Mouse (Mus musculus) MEL (cell line): ENCODE results near the gene Pola1. TPM values are rescaled to one million over a fixed set of nuclear protein-coding genes. Genes with fewer than 3 reads are reported as not detected.

Source experiments
- DNase-seq: peaks from one replicate; pipeline ENCODE4 v3.0.0; 2011; ENCODE audit warnings: low read depth, low spot score
- H3K27ac ChIP-seq: 2 replicates; pipeline ENCODE4 v1.5.1; 2012; ENCODE audit warnings: low read depth, mild to moderate bottlenecking, control low read depth, low read length, moderate library complexity; ENCODE audit not compliant: control insufficient read depth
- H3K27me3 ChIP-seq, 2 experiments: fragments of 150-350 bp in 1 of 2; sonication (generic) in 1 of 2; 2 replicates each; pipeline ENCODE4 v1.6.1; 2012; ENCODE audit warnings: low read length in 2 of 2, mild to moderate bottlenecking in 2 of 2, improper control_type of control experiment in 1 of 2, moderate library complexity in 1 of 2; ENCODE audit not compliant: insufficient read depth in 2 of 2, control insufficient read depth in 1 of 2
- H3K36me3 ChIP-seq, 2 experiments: 2 replicates each; pipeline ENCODE4 v1.6.1; 2012 to 2014; ENCODE audit warnings: low read length in 2 of 2, improper control_type of control experiment in 1 of 2, inconsistent platforms in 1 of 2, mild to moderate bottlenecking in 1 of 2; ENCODE audit not compliant: insufficient read depth in 2 of 2, control insufficient read depth in 1 of 2
- H3K4me1 ChIP-seq, 2 experiments: fragments of 150-350 bp in 1 of 2; sonication (generic) in 1 of 2; 2 replicates each; pipeline ENCODE4 v1.6.1; 2012; ENCODE audit warnings: low read length in 2 of 2, improper control_type of control experiment in 1 of 2, mild to moderate bottlenecking in 1 of 2; ENCODE audit not compliant: insufficient read depth in 2 of 2, control insufficient read depth in 1 of 2
- H3K4me3 ChIP-seq, 2 experiments: fragments of 150-350 bp in 1 of 2; sonication (generic) in 1 of 2; 2 replicates each; pipeline ENCODE4 v1.5.1; 2012; ENCODE audit warnings: low read depth in 2 of 2, low read length in 2 of 2, mild to moderate bottlenecking in 2 of 2, moderate library complexity in 2 of 2, control low read depth in 1 of 2, improper control_type of control experiment in 1 of 2; ENCODE audit not compliant: control insufficient read depth in 1 of 2, insufficient read depth in 1 of 2
- H3K79me2 ChIP-seq: 2 replicates; pipeline ENCODE4 v1.6.1; 2012; ENCODE audit warnings: mild to moderate bottlenecking, low read length, moderate library complexity; ENCODE audit not compliant: control insufficient read depth, poor library complexity, insufficient read depth
- H3K9ac ChIP-seq: 2 replicates; pipeline ENCODE4 v1.6.1; 2012; ENCODE audit warnings: low read depth, mild to moderate bottlenecking, control low read depth, low read length, moderate library complexity; ENCODE audit not compliant: control insufficient read depth, poor library complexity, severe bottlenecking
- H3K9me3 ChIP-seq: fragments of 150-350 bp; sonication (generic); replicated peaks from 2 replicates; pipeline ENCODE4 v1.6.1; 2012; ENCODE audit warnings: mild to moderate bottlenecking, low read length, improper control_type of control experiment, moderate library complexity; ENCODE audit not compliant: insufficient read depth
- BHLHE40 ChIP-seq: IDR thresholded peaks from 2 replicates; pipeline ENCODE4 v1.6.1; 2012; ENCODE audit warnings: low read depth, mild to moderate bottlenecking, inconsistent platforms, low read length, improper control_type of control experiment, borderline replicate concordance
- CHD2 ChIP-seq: IDR thresholded peaks from 2 replicates; pipeline ENCODE4 v1.6.1; 2011; ENCODE audit warnings: low read length, improper control_type of control experiment
- CTCF ChIP-seq, 3 experiments: IDR thresholded peaks in 2 of 3; conservative IDR thresholded peaks in 1 of 3; 2 replicates each; pipeline ENCODE4 v1.5.1; 2011 to 2012; ENCODE audit warnings: low read length in 3 of 3, low read depth in 2 of 3, mild to moderate bottlenecking in 2 of 3, improper control_type of control experiment in 1 of 3, inconsistent platforms in 1 of 3, mixed read lengths in 1 of 3, moderate library complexity in 1 of 3; ENCODE audit not compliant: control insufficient read depth in 1 of 3, insufficient read depth in 1 of 3, poor library complexity in 1 of 3, severe bottlenecking in 1 of 3
- EP300 ChIP-seq, 2 experiments: IDR thresholded peaks; 2 replicates each; pipeline ENCODE4 v1.6.1; 2011; ENCODE audit warnings: improper control_type of control experiment in 2 of 2, low read length in 2 of 2, low read depth in 1 of 2, mild to moderate bottlenecking in 1 of 2
- ETS1 ChIP-seq: IDR thresholded peaks from 2 replicates; pipeline ENCODE4 v1.6.1; 2012; ENCODE audit warnings: low read depth, mild to moderate bottlenecking, inconsistent platforms, low read length, improper control_type of control experiment, moderate library complexity
- GABPA ChIP-seq: IDR thresholded peaks from 2 replicates; pipeline ENCODE4 v1.6.1; 2012; ENCODE audit warnings: low read depth, mild to moderate bottlenecking, inconsistent platforms, low read length, improper control_type of control experiment, moderate library complexity
- JUND ChIP-seq: IDR thresholded peaks from 2 replicates; pipeline ENCODE4 v1.6.1; 2011; ENCODE audit warnings: low read depth, mild to moderate bottlenecking, improper control_type of control experiment, low read length
- KAT2A ChIP-seq: conservative IDR thresholded peaks from 2 replicates; pipeline ENCODE4 v1.6.1; 2012; ENCODE audit warnings: low read depth, low read length, improper control_type of control experiment, inconsistent platforms
- MAFK ChIP-seq: IDR thresholded peaks from 2 replicates; pipeline ENCODE4 v1.6.1; 2011; ENCODE audit warnings: low read depth, mild to moderate bottlenecking, low read length, improper control_type of control experiment, borderline replicate concordance
- MAX ChIP-seq: IDR thresholded peaks from 2 replicates; pipeline ENCODE4 v1.6.1; 2011; ENCODE audit warnings: low read length, improper control_type of control experiment
- MAZ ChIP-seq: IDR thresholded peaks from 2 replicates; pipeline ENCODE4 v1.6.1; 2012; ENCODE audit warnings: low read depth, mild to moderate bottlenecking, inconsistent platforms, low read length, improper control_type of control experiment
- MEF2A ChIP-seq: IDR thresholded peaks from 2 replicates; pipeline ENCODE4 v1.6.1; 2014; ENCODE audit warnings: low read depth, mild to moderate bottlenecking, inconsistent platforms, low read length, improper control_type of control experiment; ENCODE audit not compliant: poor library complexity, insufficient replicate concordance, severe bottlenecking; ENCODE audit errors: extremely low read depth
- MXI1 ChIP-seq: IDR thresholded peaks from 2 replicates; pipeline ENCODE4 v1.6.1; 2011; ENCODE audit warnings: mild to moderate bottlenecking, low read depth, low read length, improper control_type of control experiment
- MYB ChIP-seq: IDR thresholded peaks from 2 replicates; pipeline ENCODE4 v1.6.1; 2011; ENCODE audit warnings: mild to moderate bottlenecking, low read depth, low read length, improper control_type of control experiment
- MYC ChIP-seq: IDR thresholded peaks from 2 replicates; pipeline ENCODE4 v1.6.1; 2011; ENCODE audit warnings: low read depth, mild to moderate bottlenecking, low read length, improper control_type of control experiment, moderate library complexity
- POLR2AphosphoS2 ChIP-seq: IDR thresholded peaks from 2 replicates; pipeline ENCODE4 v1.6.1; 2011; ENCODE audit warnings: low read length, improper control_type of control experiment
- POLR2AphosphoS5 ChIP-seq: IDR thresholded peaks from 2 replicates; pipeline ENCODE4 v1.6.1; 2012; ENCODE audit warnings: low read depth, borderline replicate concordance, mild to moderate bottlenecking, inconsistent platforms, low read length, moderate library complexity, mixed read lengths
- RAD21 ChIP-seq: IDR thresholded peaks from 2 replicates; pipeline ENCODE4 v1.6.1; 2011; ENCODE audit warnings: mild to moderate bottlenecking, low read depth, low read length, improper control_type of control experiment
- SIN3A ChIP-seq: IDR thresholded peaks from 2 replicates; pipeline ENCODE4 v1.6.1; 2012; ENCODE audit warnings: low read length, improper control_type of control experiment, inconsistent platforms
- SMC3 ChIP-seq: IDR thresholded peaks from 2 replicates; pipeline ENCODE4 v1.6.1; 2011; ENCODE audit warnings: low read depth, low read length, improper control_type of control experiment
- TBP ChIP-seq: IDR thresholded peaks from 2 replicates; pipeline ENCODE4 v1.8.0; 2011; ENCODE audit warnings: low read depth, low read length, improper control_type of control experiment
- TCF12 ChIP-seq: IDR thresholded peaks from 2 replicates; pipeline ENCODE4 v1.6.1; 2014; ENCODE audit warnings: low read depth, mild to moderate bottlenecking, inconsistent platforms, low read length, improper control_type of control experiment, moderate library complexity
- UBTF ChIP-seq: IDR thresholded peaks from 2 replicates; pipeline ENCODE4 v1.6.1; 2012; ENCODE audit warnings: low read depth, mild to moderate bottlenecking, inconsistent platforms, low read length, improper control_type of control experiment, moderate library complexity, borderline replicate concordance; ENCODE audit not compliant: insufficient read depth
- USF2 ChIP-seq, 2 experiments: IDR thresholded peaks; 2 replicates each; pipeline ENCODE4 v1.6.1; 2011 to 2012; ENCODE audit warnings: improper control_type of control experiment in 2 of 2, low read length in 2 of 2, borderline replicate concordance in 1 of 2, inconsistent platforms in 1 of 2, low read depth in 1 of 2, mild to moderate bottlenecking in 1 of 2; ENCODE audit not compliant: insufficient read depth in 1 of 2
- ZMIZ1 ChIP-seq: IDR thresholded peaks from 2 replicates; pipeline ENCODE4 v1.6.1; 2012; ENCODE audit warnings: low read depth, mild to moderate bottlenecking, inconsistent platforms, low read length, improper control_type of control experiment, moderate library complexity
- ZNF384 ChIP-seq: IDR thresholded peaks from 2 replicates; pipeline ENCODE4 v1.6.1; 2012; ENCODE audit warnings: low read depth, mild to moderate bottlenecking, inconsistent platforms, low read length, improper control_type of control experiment
- polyA plus RNA-seq, 2 experiments: library from polyadenylated mRNA; stranded (reverse) in 1 of 2; unstranded in 1 of 2; fragments of >175 nt in 1 of 2; fragments of >200 nt in 1 of 2; gene quantifications; 2 replicates each; pipeline versions ENCODE4 v1.2.1 to v1.2.4; 2012; ENCODE audit warnings: low replicate concordance in 2 of 2, low read depth in 1 of 2; ENCODE audit not compliant: insufficient read length in 2 of 2, insufficient read depth in 1 of 2, missing spikeins in 1 of 2
- total RNA-seq: library from RNA; depleted of rRNA; stranded (reverse); fragments of 300-350 nt; gene quantifications from 2 replicates; pipeline ENCODE4 v1.2.3, GENCODE M21; 2012

The Pola1 gene
- total and polyA plus RNA-seq, 3 experiments, result 26.8 to 38.7 (median 36.1) TPM

- H3K27ac ChIP-seq, result no peak overlapping the region
- no peak for DNase-seq
- no peaks in the 10 kb centered on the region for H3K9me3 ChIP-seq
- H3K4me3 ChIP-seq, result no peak overlapping the region
- H3K36me3 ChIP-seq, result no peaks in the 10 kb centered on the region
- no peak overlapping the region for H3K9ac ChIP-seq
- TF ChIP-seq ZMIZ1, result no peak
- TF ChIP-seq MAZ, result no peak
- TF ChIP-seq UBTF, result no peak
- TF ChIP-seq MAX, result no peak
- TF ChIP-seq POLR2AphosphoS2, result no peak
- TF ChIP-seq TCF12, result no peak
- no peak for TF ChIP-seq RAD21
- no peak for TF ChIP-seq ZNF384
- no peak for TF ChIP-seq MYC
- TF ChIP-seq CTCF (IDR thresholded peaks at IDR 0.05 in 2 of 3, conservative IDR thresholded peaks at IDR 0.05 in 1 of 3; ENCODE audit: control insufficient read depth in 1 of 3, insufficient read depth in 1 of 3, low read depth in 2 of 3, low read length in 3 of 3, poor library complexity in 1 of 3, severe bottlenecking in 1 of 3), result no peak
- no peak for TF ChIP-seq USF2 (IDR thresholded peaks at IDR 0.05; ENCODE audit: borderline replicate concordance in 1 of 2, insufficient read depth in 1 of 2, low read depth in 1 of 2, low read length in 2 of 2)
- no peak for TF ChIP-seq BHLHE40
- TF ChIP-seq CHD2, result no peak
- no peak for TF ChIP-seq SMC3
- TF ChIP-seq EP300 (IDR thresholded peaks at IDR 0.05; ENCODE audit: low read depth in 1 of 2, low read length in 2 of 2), result no peak
- no peak for TF ChIP-seq POLR2AphosphoS5
- no peak for TF ChIP-seq MAFK
- H3K27me3 ChIP-seq, result no peaks in the 10 kb centered on the region
- H3K79me2 ChIP-seq, result no peaks in the 10 kb centered on the region
- no peaks in the 10 kb centered on the region for H3K4me1 ChIP-seq
These were observed 342.0 kb downstream of the Pola1 start for GRCm38 (mm10) chrX:93289851-93290380.

GRCm38 (mm10) chrX:93289076-93289475 is 342.9 kb downstream of the Pola1 start:
- no peak for DNase-seq
- Histone ChIP-seq H3K4me3 (no peak overlapping the region), H3K27me3 (no peaks in the 10 kb centered on the region)

More at GRCm38 (mm10) chrX:93289076-93289475, 342.9 kb downstream of the Pola1 start:
- Histone ChIP-seq H3K79me2 (no peaks in the 10 kb centered on the region), H3K9me3 (no peaks in the 10 kb centered on the region), H3K27ac (no peak overlapping the region), H3K36me3 (no peaks in the 10 kb centered on the region), H3K4me1 (no peaks in the 10 kb centered on the region), H3K9ac (no peak overlapping the region)
- TF ChIP-seq MYB, result no peak
- TF ChIP-seq CTCF (IDR thresholded peaks at IDR 0.05 in 2 of 3, conservative IDR thresholded peaks at IDR 0.05 in 1 of 3; ENCODE audit: control insufficient read depth in 1 of 3, insufficient read depth in 1 of 3, low read depth in 2 of 3, low read length in 3 of 3, poor library complexity in 1 of 3, severe bottlenecking in 1 of 3), result no peak
- no peak for TF ChIP-seq MEF2A
- TF ChIP-seq BHLHE40, result no peak
- no peak for TF ChIP-seq SIN3A
- TF ChIP-seq MAX, result no peak
- TF ChIP-seq MXI1, result no peak
- no peak for TF ChIP-seq MYC
- no peak for TF ChIP-seq GABPA
- TF ChIP-seq KAT2A, result no peak
- no peak for TF ChIP-seq TBP
- TF ChIP-seq SMC3, result no peak
- no peak for TF ChIP-seq JUND
- no peak for TF ChIP-seq ETS1
- no peak for TF ChIP-seq EP300 (IDR thresholded peaks at IDR 0.05; ENCODE audit: low read depth in 1 of 2, low read length in 2 of 2)
